Mouse (Mus musculus) erythroblast, embryonic 14.5 days (primary cell): ENCODE data around the gene Taf8. TPM values are rescaled to one million over a fixed set of nuclear protein-coding genes. Genes with fewer than 3 reads are reported as not detected.
"Not testable (repeated sequence)": the region's sequence is repeated elsewhere in the genome, so short reads cannot be mapped to it uniquely, and the experiment has no call there.

Source experiments
- H3K27me3 ChIP-seq: 2 replicates; pipeline ENCODE4 v1.6.1; 2012; ENCODE audit warnings: inconsistent platforms; ENCODE audit not compliant: control insufficient read depth
- H3K36me3 ChIP-seq: 2 replicates; pipeline ENCODE4 v1.6.1; 2012; ENCODE audit warnings: mild to moderate bottlenecking, inconsistent platforms; ENCODE audit not compliant: control insufficient read depth
- H3K4me1 ChIP-seq: 2 replicates; pipeline ENCODE4 v1.6.1; 2012; ENCODE audit warnings: inconsistent platforms; ENCODE audit not compliant: control insufficient read depth
- H3K4me3 ChIP-seq: replicated peaks from 2 replicates; pipeline ENCODE3; 2012; ENCODE audit warnings: moderate library complexity, mild to moderate bottlenecking, inconsistent platforms
- H3K9me3 ChIP-seq: 2 replicates; pipeline ENCODE4 v1.6.1; 2012; ENCODE audit warnings: low read length, inconsistent platforms, mixed read lengths; ENCODE audit not compliant: control insufficient read depth
- GATA1 ChIP-seq: IDR thresholded peaks from 2 replicates; pipeline ENCODE4 v1.6.1; 2012; ENCODE audit warnings: low read length, inconsistent platforms, mixed read lengths
- TAL1 ChIP-seq: IDR thresholded peaks from 3 replicates; pipeline ENCODE4 v1.6.1; 2012; ENCODE audit warnings: low read length, inconsistent platforms, mixed read lengths
- polyA plus RNA-seq: library from polyadenylated mRNA; stranded (reverse); fragments of >175 nt; gene quantifications from 2 replicates; pipeline ENCODE4 v1.2.3, GENCODE M21; 2012

Gene Taf8
- polyA plus RNA-seq, 1 experiment = 4.3 TPM

GRCm38 (mm10) chr17:47508012-47508608, 6.0 kb upstream of the Taf8 start:
- Histone ChIP-seq H3K4me1 (peaks cover 85% of the 10 kb centered on the region), H3K9me3 (no peaks in the 10 kb centered on the region), H3K36me3 (peaks cover 7% of the 10 kb centered on the region), H3K27me3 (no peaks in the 10 kb centered on the region), H3K4me3 (peak overlapping the region; percentile 60)
- TF ChIP-seq TAL1 = no peak
- no peak for TF ChIP-seq GATA1

GRCm38 (mm10) chr17:47507523-47507922, 5.4 kb upstream of the Taf8 start:
- H3K27me3 ChIP-seq = no peaks in the 10 kb centered on the region
- H3K9me3 ChIP-seq = no peaks in the 10 kb centered on the region
- H3K36me3 ChIP-seq = peaks cover 4% of the 10 kb centered on the region
- no peak overlapping the region for H3K4me3 ChIP-seq
- TF ChIP-seq TAL1 (no peak), GATA1 (no peak)
- H3K4me1 ChIP-seq = peaks cover 81% of the 10 kb centered on the region

DNA sequence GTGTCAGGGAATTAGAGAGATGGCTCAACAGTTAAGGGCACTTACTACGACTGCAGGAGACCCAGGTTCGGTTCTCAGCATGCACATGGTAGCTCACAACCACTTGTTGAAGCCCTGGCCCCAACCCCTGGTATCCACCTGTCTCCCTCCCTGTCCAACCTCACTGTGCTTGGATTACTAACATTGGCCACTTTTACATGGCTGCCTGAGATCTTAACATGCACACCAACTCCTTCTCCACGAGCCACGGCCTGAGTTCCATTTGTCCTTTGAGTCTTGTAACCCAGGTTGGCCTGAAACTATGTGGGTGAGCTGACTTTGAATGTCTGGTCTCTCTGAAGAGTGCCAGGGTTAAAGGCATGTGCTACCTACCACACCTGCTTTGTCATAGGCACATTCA, 4.6 kb upstream of the Taf8 start:
- Histone ChIP-seq H3K4me1 (peaks cover 77% of the 10 kb centered on the region), H3K4me3 (no peak overlapping the region), H3K9me3 (no peaks in the 10 kb centered on the region), H3K36me3 (peaks cover 3% of the 10 kb centered on the region), H3K27me3 (no peaks in the 10 kb centered on the region)
- no peak for TF ChIP-seq GATA1
- TF ChIP-seq TAL1 = no peak

DNA sequence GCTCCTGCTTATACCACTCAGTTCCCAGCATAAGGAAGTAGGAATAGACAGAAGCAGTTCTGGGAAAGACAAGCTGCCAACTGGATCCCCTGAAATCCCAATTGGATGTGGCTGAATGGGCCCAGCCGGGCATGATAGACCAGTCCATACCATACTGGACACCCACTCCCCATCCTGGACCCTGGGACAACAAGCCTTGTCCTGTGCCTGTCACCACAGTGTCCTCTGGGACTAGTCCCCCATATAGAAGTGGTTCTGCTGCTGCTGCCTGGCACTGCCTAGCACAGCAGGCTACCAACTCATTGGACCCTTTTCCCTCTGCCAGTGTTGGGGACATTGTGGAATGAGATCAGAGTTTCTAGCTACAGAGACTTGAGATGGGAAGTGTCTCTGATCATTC, 4.0 kb upstream of the Taf8 start:
- peaks cover 76% of the 10 kb centered on the region for H3K4me1 ChIP-seq
- no peaks in the 10 kb centered on the region for H3K27me3 ChIP-seq
- no peak overlapping the region for H3K4me3 ChIP-seq
- TF ChIP-seq GATA1 (no peak), TAL1 (no peak)
- H3K9me3 ChIP-seq = no peaks in the 10 kb centered on the region
- peaks cover 6% of the 10 kb centered on the region for H3K36me3 ChIP-seq

- peaks cover 76% of the 10 kb centered on the region for H3K4me1 ChIP-seq
- TF ChIP-seq TAL1 (no peak), GATA1 (no peak)
Measured at GRCm38 (mm10) chr17:47505566-47505965, 3.5 kb upstream of the Taf8 start.

DNA sequence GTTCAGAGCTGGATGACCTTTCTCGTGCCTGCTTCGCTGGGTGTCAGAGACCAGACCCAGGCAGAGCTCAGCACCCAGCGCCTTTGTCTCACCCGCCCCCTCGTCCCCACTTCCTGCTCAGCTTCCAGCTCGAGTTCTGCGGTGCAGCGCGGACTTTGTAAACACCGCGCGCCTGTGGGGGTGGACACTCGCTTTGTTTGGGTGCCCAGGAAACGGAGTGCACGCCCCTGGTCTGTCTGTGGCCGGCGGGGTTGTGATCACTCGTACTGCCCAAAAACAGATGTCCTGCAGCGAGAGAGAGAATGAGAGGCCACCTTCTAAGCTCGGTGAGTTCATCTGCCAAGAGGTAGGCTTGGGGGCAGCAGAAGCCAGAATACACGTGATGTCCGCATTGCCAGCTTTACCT, 2.9 kb upstream of the Taf8 start, which contains the start of gene Ccnd3:
Gene Ccnd3 (plus strand): TSS at position 111 of the 406 bp plus-strand sequence.
- TF ChIP-seq TAL1 (no peak), GATA1 (no peak)
- H3K4me3 ChIP-seq = peak within 1 kb of the TSS; percentile 66
- peaks cover 17% of the 10 kb centered on the region for H3K36me3 ChIP-seq
- H3K4me1 ChIP-seq = peaks cover 73% of the 10 kb centered on the region
- H3K9me3 ChIP-seq = no peaks in the 10 kb centered on the region
- no peaks in the 10 kb centered on the region for H3K27me3 ChIP-seq

More at GRCm38 (mm10) chr17:47505566-47505965, 3.5 kb upstream of the Taf8 start:
- no peaks in the 10 kb centered on the region for H3K27me3 ChIP-seq
- H3K9me3 ChIP-seq = no peaks in the 10 kb centered on the region
- H3K4me3 ChIP-seq = peak overlapping the region; percentile 66
- H3K36me3 ChIP-seq = peaks cover 11% of the 10 kb centered on the region

GRCm38 (mm10) chr17:47504228-47504627, 2.1 kb upstream of the Taf8 start:
- no peak for TF ChIP-seq GATA1
- no peak for TF ChIP-seq TAL1
- Histone ChIP-seq H3K27me3 (no peaks in the 10 kb centered on the region), H3K36me3 (peaks cover 21% of the 10 kb centered on the region), H3K4me1 (peaks cover 68% of the 10 kb centered on the region), H3K4me3 (peak overlapping the region; percentile 66), H3K9me3 (no peaks in the 10 kb centered on the region)

DNA sequence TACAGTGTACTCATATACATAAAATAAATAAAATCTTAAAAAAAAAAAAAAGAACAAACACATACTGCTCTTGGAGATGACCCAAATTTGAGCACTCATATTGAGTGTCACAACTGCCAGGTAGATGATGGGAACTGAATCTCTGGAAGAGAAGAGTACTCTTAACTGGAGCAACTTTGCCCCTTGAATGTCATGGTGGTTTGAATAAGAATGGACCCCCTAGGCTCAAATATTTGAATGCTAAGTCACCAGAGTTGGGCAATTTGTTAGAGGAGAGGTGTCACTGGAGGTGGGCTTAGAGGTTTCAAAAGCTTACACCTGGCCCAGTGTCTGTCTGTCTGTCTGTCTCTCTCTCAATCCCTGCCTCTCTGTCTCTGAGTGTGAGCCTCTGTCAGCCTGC, 1.6 kb upstream of the Taf8 start:
- no peaks in the 10 kb centered on the region for H3K9me3 ChIP-seq

GRCm38 (mm10) chr17:47502707-47503045, 584 bp upstream of the Taf8 start:
- Histone ChIP-seq H3K4me1 (peaks cover 59% of the 10 kb centered on the region), H3K36me3 (peaks cover 36% of the 10 kb centered on the region)
- not testable (repeated sequence) for H3K4me3 ChIP-seq, H3K9me3 ChIP-seq, H3K27me3 ChIP-seq

More for the DNA sequence above, 1.6 kb upstream of the Taf8 start:
- no peak for TF ChIP-seq TAL1
- TF ChIP-seq GATA1 = no peak
- H3K4me1 ChIP-seq = peaks cover 68% of the 10 kb centered on the region
- peaks cover 27% of the 10 kb centered on the region for H3K36me3 ChIP-seq
- no peak overlapping the region for H3K4me3 ChIP-seq
- no peaks in the 10 kb centered on the region for H3K27me3 ChIP-seq

GRCm38 (mm10) chr17:47501531-47501930, 561 bp downstream of the Taf8 start:
- H3K27me3 ChIP-seq = no peaks in the 10 kb centered on the region

More at GRCm38 (mm10) chr17:47501531-47501930, 561 bp downstream of the Taf8 start:
- no peak for TF ChIP-seq GATA1
- TF ChIP-seq TAL1 = no peak
- Histone ChIP-seq H3K9me3 (no peaks in the 10 kb centered on the region), H3K36me3 (peaks cover 42% of the 10 kb centered on the region), H3K4me3 (peak overlapping the region; percentile 85), H3K4me1 (peaks cover 49% of the 10 kb centered on the region)
